Mouse (Mus musculus) lung, postnatal 0 days (tissue): ENCODE measurements around the gene Trmt10b. TPM values are rescaled to one million over a fixed set of nuclear protein-coding genes. Genes with fewer than 3 reads are reported as not detected.

ENCODE experiments used
- ATAC-seq: fragments of 200-750 bp; cut with Nextera tagmentation; 2 replicates; pipeline ENCODE4 v1.8.0; 2017; ENCODE audit warnings: moderate library complexity
- DNase-seq: peaks from one replicate; pipeline ENCODE4 v3.0.0-alpha.2; 2016; ENCODE audit warnings: low spot score
- H3K27ac ChIP-seq: fragments of 300-500 bp; sonication (generic); 2 replicates; pipeline ENCODE4 v1.5.1; 2014; ENCODE audit warnings: antibody characterized with exemption, mild to moderate bottlenecking, low read length, mixed read lengths
- H3K27me3 ChIP-seq: fragments of 300-500 bp; sonication (generic); replicated peaks from 2 replicates; pipeline ENCODE4 v1.6.1; 2014; ENCODE audit warnings: low read length, mixed read lengths; ENCODE audit not compliant: insufficient read depth
- H3K36me3 ChIP-seq: fragments of 300-500 bp; sonication (generic); 2 replicates; pipeline ENCODE4 v1.6.1; 2014; ENCODE audit warnings: low read length, mixed read lengths; ENCODE audit not compliant: insufficient read depth
- H3K4me1 ChIP-seq: fragments of 300-500 bp; sonication (generic); 2 replicates; pipeline ENCODE4 v1.6.1; 2014; ENCODE audit warnings: antibody characterized with exemption, low read depth, low read length, mixed read lengths; ENCODE audit not compliant: insufficient read depth
- H3K4me2 ChIP-seq: fragments of 300-500 bp; sonication (generic); replicated peaks from 2 replicates; pipeline ENCODE4 v1.6.1; 2014; ENCODE audit warnings: low read depth, mild to moderate bottlenecking, low read length, moderate library complexity, mixed read lengths
- H3K4me3 ChIP-seq: fragments of 300-500 bp; sonication (generic); 2 replicates; pipeline ENCODE4 v1.5.1; 2014; ENCODE audit warnings: low read depth, low read length
- H3K9ac ChIP-seq: fragments of 300-500 bp; sonication (generic); replicated peaks from 2 replicates; pipeline ENCODE4 v1.6.1; 2014; ENCODE audit warnings: low read depth, mild to moderate bottlenecking
- H3K9me3 ChIP-seq: fragments of 300-500 bp; sonication (generic); 2 replicates; pipeline ENCODE4 v1.6.1; 2016; ENCODE audit warnings: low read length, mixed read lengths
- CTCF ChIP-seq: IDR thresholded peaks from 2 replicates; pipeline ENCODE4 v1.5.1; 2016; ENCODE audit warnings: antibody characterized with exemption, mild to moderate bottlenecking
- EP300 ChIP-seq: IDR thresholded peaks from 2 replicates; pipeline ENCODE4 v1.6.1; 2016; ENCODE audit warnings: antibody characterized with exemption, mild to moderate bottlenecking, control low read depth
- WGBS: fragments of 180-500 bp; shearing (Covaris S2); extraction: QIAGEN DNeasy Blood & Tissue Kit; methylation state at CpG from one replicate; pipeline ENCODE4 v1.1.7; 2014; 5-methylcytosine and 5-hydroxymethylcytosine counted together
- polyA plus RNA-seq: library from polyadenylated mRNA; unstranded; fragments of >200 nt; fragmentation: Nextera tagmentation; extraction: Ambion mirVana; gene quantifications from 2 replicates; pipeline ENCODE4 v1.2.1, GENCODE M21; 2015

Trmt10b gene
- polyA plus RNA-seq, 1 experiment from 2014 or later = 12.0 TPM

- WGBS = 95% methylated on average over 14 of the region's 14 CpGs
- Histone ChIP-seq H3K36me3 (peaks cover 12% of the 10 kb centered on the region; the same call in 1 of the 2 replicates), H3K27ac (no peak overlapping the region), H3K27me3 (no peaks in the 10 kb centered on the region), H3K4me2 (no peak overlapping the region), H3K4me1 (no peaks in the 10 kb centered on the region), H3K4me3 (no peak overlapping the region), H3K9me3 (no peaks in the 10 kb centered on the region), H3K9ac (no peak overlapping the region)
- no peak for ATAC-seq
- no peak for DNase-seq
- TF ChIP-seq EP300 (no peak), CTCF (no peak)
Measured at GRCm38 (mm10) chr4:45305536-45305935, 8.6 kb downstream of the Trmt10b start.

DNA sequence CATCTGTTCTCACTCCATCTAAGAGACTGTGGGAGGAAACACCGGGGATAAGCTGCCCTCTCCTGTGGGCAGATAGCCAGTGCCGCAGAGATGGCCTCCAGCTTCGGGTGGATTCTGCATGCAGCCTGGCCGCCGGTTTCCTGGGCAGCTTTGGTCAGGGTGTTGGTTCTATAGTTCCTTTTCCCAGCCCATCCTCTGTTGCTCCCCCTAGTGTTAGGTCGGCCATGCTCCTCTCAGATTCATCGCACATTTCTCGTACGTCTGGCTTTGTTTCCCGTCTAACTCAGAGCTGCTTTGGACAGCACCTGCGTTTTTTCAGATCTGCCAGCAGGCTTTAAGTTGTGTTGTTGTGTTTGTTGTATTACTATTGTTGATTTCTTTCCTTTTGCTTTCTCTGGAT is 11.1 kb downstream of the Trmt10b start:
- DNase-seq = peak; percentile 48
- H3K9me3 ChIP-seq = no peaks in the 10 kb centered on the region
- no peak overlapping the region for H3K4me3 ChIP-seq
- peak; percentile 78 for TF ChIP-seq CTCF
- TF ChIP-seq EP300 = no peak
- no peaks in the 10 kb centered on the region for H3K4me1 ChIP-seq
- H3K9ac ChIP-seq = no peak overlapping the region
- no peaks in the 10 kb centered on the region for H3K27me3 ChIP-seq
- H3K27ac ChIP-seq = no peak overlapping the region
- ATAC-seq = peak; percentile 16; the same call in 1 of the 2 replicates
- no peak overlapping the region for H3K4me2 ChIP-seq
- peaks cover 6% of the 10 kb centered on the region; the same call in 1 of the 2 replicates for H3K36me3 ChIP-seq
- 34% methylated on average over 11 of the region's 11 CpGs for WGBS

- DNase-seq (no peak), ATAC-seq (no peak)
- TF ChIP-seq CTCF (no peak), EP300 (no peak)
- no peak overlapping the region for H3K4me3 ChIP-seq
- H3K36me3 ChIP-seq = peaks cover 5% of the 10 kb centered on the region; the same call in 1 of the 2 replicates
- no peaks in the 10 kb centered on the region for H3K9me3 ChIP-seq
- no peak overlapping the region for H3K4me2 ChIP-seq
- WGBS = 82% methylated on average over 6 of the region's 6 CpGs
- H3K27me3 ChIP-seq = no peaks in the 10 kb centered on the region
- no peak overlapping the region for H3K27ac ChIP-seq
- no peak overlapping the region for H3K9ac ChIP-seq
- H3K4me1 ChIP-seq = no peaks in the 10 kb centered on the region
Measured at GRCm38 (mm10) chr4:45308606-45309005, 11.7 kb downstream of the Trmt10b start.

DNA sequence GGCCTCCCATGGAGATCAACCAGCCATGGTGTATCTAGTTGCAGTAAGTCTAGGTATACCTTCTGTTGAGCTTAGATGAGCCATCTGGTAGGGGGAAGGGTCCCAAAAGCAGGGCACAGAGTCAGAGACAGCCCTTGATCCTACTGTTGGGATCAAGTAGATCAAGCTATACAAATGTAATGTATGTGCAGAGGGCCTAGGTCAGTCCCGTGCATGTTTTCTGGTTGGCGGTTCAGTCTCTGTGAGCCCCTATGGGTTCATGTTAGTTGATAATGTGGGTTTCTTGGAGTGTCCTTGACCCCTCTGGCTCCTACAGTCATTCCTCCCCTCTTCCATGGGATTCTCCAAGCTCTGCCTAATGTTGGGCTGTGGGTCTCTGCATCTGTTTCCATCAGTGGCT is 14.1 kb downstream of the Trmt10b start:
- Histone ChIP-seq H3K4me2 (no peak overlapping the region), H3K4me1 (no peaks in the 10 kb centered on the region), H3K36me3 (peaks cover 10% of the 10 kb centered on the region; the same call in 1 of the 2 replicates), H3K27ac (no peak overlapping the region), H3K9ac (no peak overlapping the region), H3K4me3 (no peak overlapping the region), H3K27me3 (no peaks in the 10 kb centered on the region), H3K9me3 (no peaks in the 10 kb centered on the region)
- no peak for ATAC-seq
- TF ChIP-seq EP300 (no peak), CTCF (no peak)
- WGBS = 89% methylated on average over 2 of the region's 2 CpGs
- DNase-seq = no peak

- under 1% methylated on average over 53 of the region's 56 CpGs for WGBS
- Histone ChIP-seq H3K27ac (peak overlapping the region; percentile 94), H3K9ac (peak overlapping the region; percentile 91), H3K9me3 (no peaks in the 10 kb centered on the region), H3K27me3 (no peaks in the 10 kb centered on the region), H3K4me2 (peak overlapping the region; percentile 79), H3K36me3 (0 out of 2 replicates have a peak, but pooled peaks cover 8% of the 10 kb centered on the region), H3K4me1 (peaks cover 11% of the 10 kb centered on the region; the same call in 1 of the 2 replicates), H3K4me3 (peak overlapping the region; percentile 78)
- DNase-seq (peak; percentile 93), ATAC-seq (peak; percentile 96)
- TF ChIP-seq EP300 (no peak; the same call in 1 of the 2 replicates), CTCF (no peak)
Measured at GRCm38 (mm10) chr4:45320159-45320816, 23.4 kb downstream of the Trmt10b start.

DNA sequence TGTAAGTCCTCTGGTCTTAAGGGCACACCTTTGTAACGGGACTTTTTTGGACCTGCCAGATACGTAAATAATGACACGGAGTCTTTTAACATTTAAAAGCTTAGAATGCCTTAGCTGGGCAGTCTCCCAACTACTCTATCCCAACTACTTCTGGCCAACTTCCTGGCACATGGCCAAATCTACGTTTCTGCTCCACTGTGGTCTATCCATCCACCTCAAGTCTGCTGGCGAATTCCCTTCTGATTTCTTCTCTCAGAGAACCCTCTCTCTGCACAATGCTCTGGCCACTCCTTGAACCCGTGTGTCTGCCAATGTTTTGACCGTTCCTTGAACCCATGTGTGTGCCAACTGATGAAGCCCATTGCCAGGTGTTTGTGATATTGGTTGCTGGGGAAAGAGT is 34.2 kb downstream of the Trmt10b start:
- peak; percentile 28; the same call in 1 of the 2 replicates for ATAC-seq
- Histone ChIP-seq H3K36me3 (no peaks in the 10 kb centered on the region), H3K9ac (no peak overlapping the region), H3K4me2 (no peak overlapping the region), H3K9me3 (no peaks in the 10 kb centered on the region), H3K27ac (no peak overlapping the region), H3K27me3 (no peaks in the 10 kb centered on the region), H3K4me3 (no peak overlapping the region), H3K4me1 (no peaks in the 10 kb centered on the region)
- DNase-seq = no peak
- TF ChIP-seq EP300 (no peak), CTCF (no peak)
- WGBS = 47% methylated on average over 7 of the region's 7 CpGs
